Mouse (Mus musculus) cerebellum, postnatal 25 days (tissue): ENCODE measurements around the gene Gm11564.
A peak's percentile ranks its signal among the peaks of the same experiment; 100 is the strongest.
"Not testable (repeated sequence)": the region's sequence is repeated elsewhere in the genome, so short reads cannot be mapped to it uniquely, and the experiment has no call there.

Experiments
- DNase-seq, 2 experiments: peaks; one replicate each; pipeline ENCODE4 v3.0.0; 2021; ENCODE audit warnings: mixed read lengths in 2 of 2

Gm11564 gene

GRCm38 (mm10) chr11:99815566-99815965 lies at the start of gene Gm11564:
Gm11564 (minus strand) TSS chr11:99815666.
- not testable (repeated sequence) for DNase-seq

GRCm38 (mm10) chr11:99864176-99864575 lies 48.7 kb upstream of the Gm11564 start, which contains the start of gene Gm11559:
Gm11559 (plus strand) TSS chr11:99864476.
- not testable (repeated sequence) for DNase-seq

GRCm38 (mm10) chr11:99858761-99859160 lies 43.3 kb upstream of the Gm11564 start:
- no peak for DNase-seq

GRCm38 (mm10) chr11:99857617-99858016 lies 42.2 kb upstream of the Gm11564 start, which contains the start of gene Gm11568:
Gm11568 (plus strand) TSS chr11:99857917.
- no peak for DNase-seq

- peak in 1 of 2 experiments; percentile 6 for DNase-seq
Measured at GRCm38 (mm10) chr11:99854121-99854520, 38.7 kb upstream of the Gm11564 start.

- no peak for DNase-seq
Measured at GRCm38 (mm10) chr11:99851508-99851907, 36.0 kb upstream of the Gm11564 start, which contains the start of gene Krtap4-16. Krtap4-16 (minus strand) TSS chr11:99851608.

GRCm38 (mm10) chr11:99846746-99847145 lies 31.3 kb upstream of the Gm11564 start:
- no peak for DNase-seq

GRCm38 (mm10) chr11:99842185-99842584 lies 26.7 kb upstream of the Gm11564 start:
- DNase-seq, result no peak

GRCm38 (mm10) chr11:99837966-99838365 lies 22.5 kb upstream of the Gm11564 start, which contains the start of gene 2300003K06Rik:
2300003K06Rik (minus strand) TSS chr11:99838066.
- DNase-seq, result no peak

- DNase-seq, result not testable (repeated sequence)
Measured at GRCm38 (mm10) chr11:99809792-99810191, 5.7 kb downstream of the Gm11564 start, which contains the start of gene Krtap4-13. Krtap4-13 (minus strand) TSS chr11:99809892.

- DNase-seq, result not testable (repeated sequence)
Measured at GRCm38 (mm10) chr11:99804346-99804745, 11.1 kb downstream of the Gm11564 start, which contains the start of gene Gm11554. Gm11554 (minus strand) TSS chr11:99804446.

- DNase-seq, result not testable (repeated sequence)
Measured at GRCm38 (mm10) chr11:99798832-99799231, 16.6 kb downstream of the Gm11564 start, which contains the start of gene Gm11569. Gm11569 (minus strand) TSS chr11:99798932.

- DNase-seq, result no peak
Measured at GRCm38 (mm10) chr11:99793367-99793766, 22.1 kb downstream of the Gm11564 start, which contains the start of gene Gm11596. Gm11596 (minus strand) TSS chr11:99793467.

- DNase-seq, result not testable (repeated sequence)
Measured at GRCm38 (mm10) chr11:99784900-99785299, 30.6 kb downstream of the Gm11564 start, which contains the start of gene Krtap4-9. Krtap4-9 (plus strand) TSS chr11:99785200.

GRCm38 (mm10) chr11:99780604-99781003 lies 34.9 kb downstream of the Gm11564 start, which contains the start of gene Krtap4-8:
Krtap4-8 (minus strand) TSS chr11:99780704.
- DNase-seq, result no peak

GRCm38 (mm10) chr11:99778401-99778800 lies 37.1 kb downstream of the Gm11564 start:
- no peak for DNase-seq

GRCm38 (mm10) chr11:99772813-99773212 lies 42.7 kb downstream of the Gm11564 start, which contains the start of gene Gm11595:
Gm11595 (minus strand) TSS chr11:99772913.
- not testable (repeated sequence) for DNase-seq

GRCm38 (mm10) chr11:99768410-99768809 lies 47.1 kb downstream of the Gm11564 start:
- DNase-seq, result no peak
